Mouse (Mus musculus) ES-Bruce4 (cell line): ENCODE results near the gene Casc3.

Experiments used
- CTCF ChIP-seq: IDR thresholded peaks from one replicate; pipeline ENCODE4 v1.8.1; 2011; ENCODE audit warnings: low read depth, low read length
- EP300 ChIP-seq: IDR thresholded peaks from 2 replicates; pipeline ENCODE4 v1.6.1; 2011; ENCODE audit warnings: low read depth, low read length; ENCODE audit not compliant: insufficient read depth
- POLR2A ChIP-seq: IDR thresholded peaks from one replicate; pipeline ENCODE4 v1.8.1; 2011; ENCODE audit warnings: low read length; ENCODE audit not compliant: insufficient read depth

GRCm38 (mm10) chr11:98829875-98830274, 25.2 kb downstream of the Casc3 start:
- TF ChIP-seq POLR2A = no peak
- TF ChIP-seq EP300 = no peak
- no peak for TF ChIP-seq CTCF
